Mouse (Mus musculus) C2C12 (cell line): ENCODE measurements around the gene Gprin1.
A peak's percentile ranks its signal among the peaks of the same experiment; 100 is the strongest.

Experiments used
- CEBPB ChIP-seq: IDR thresholded peaks from one replicate; pipeline ENCODE4 v1.6.1; 2011; ENCODE audit warnings: low read depth, mild to moderate bottlenecking, control low read depth, moderate library complexity
- CTCF ChIP-seq: IDR thresholded peaks from one replicate; pipeline ENCODE4 v1.5.1; 2011; ENCODE audit not compliant: control insufficient read depth, insufficient read depth, insufficient read length
- FOSL1 ChIP-seq: IDR thresholded peaks from one replicate; pipeline ENCODE4 v1.8.0; 2011; ENCODE audit warnings: mild to moderate bottlenecking, low read length; ENCODE audit not compliant: poor library complexity, insufficient read depth, severe bottlenecking
- MAX ChIP-seq: IDR thresholded peaks from one replicate; pipeline ENCODE4 v1.6.1; 2011; ENCODE audit warnings: mild to moderate bottlenecking, control low read depth
- MYOG ChIP-seq: IDR thresholded peaks from one replicate; pipeline ENCODE4 v1.6.1; 2011; ENCODE audit not compliant: control insufficient read depth, insufficient read length; ENCODE audit errors: extremely low read depth
- USF1 ChIP-seq: IDR thresholded peaks from one replicate; pipeline ENCODE4 v1.6.1; 2011; ENCODE audit warnings: low read depth, mild to moderate bottlenecking, control low read depth, moderate library complexity

GRCm38 (mm10) chr13:54758045-54758755, 8.5 kb upstream of the Gprin1 start:
- TF ChIP-seq CTCF (peak; percentile 71), USF1 (no peak), MAX (peak; percentile 33), MYOG (no peak), CEBPB (no peak), FOSL1 (no peak)
